Mouse (Mus musculus) frontal cortex, postnatal 36 days (tissue): ENCODE measurements around the gene Guca1a.
"Not testable (repeated sequence)": the region's sequence is repeated elsewhere in the genome, so short reads cannot be mapped to it uniquely, and the experiment has no call there.

ENCODE experiments used
- DNase-seq, 2 experiments: peaks; one replicate each; pipeline ENCODE4 v3.0.0; 2022; ENCODE audit warnings: low spot score in 2 of 2

Gene Guca1a

DNA sequence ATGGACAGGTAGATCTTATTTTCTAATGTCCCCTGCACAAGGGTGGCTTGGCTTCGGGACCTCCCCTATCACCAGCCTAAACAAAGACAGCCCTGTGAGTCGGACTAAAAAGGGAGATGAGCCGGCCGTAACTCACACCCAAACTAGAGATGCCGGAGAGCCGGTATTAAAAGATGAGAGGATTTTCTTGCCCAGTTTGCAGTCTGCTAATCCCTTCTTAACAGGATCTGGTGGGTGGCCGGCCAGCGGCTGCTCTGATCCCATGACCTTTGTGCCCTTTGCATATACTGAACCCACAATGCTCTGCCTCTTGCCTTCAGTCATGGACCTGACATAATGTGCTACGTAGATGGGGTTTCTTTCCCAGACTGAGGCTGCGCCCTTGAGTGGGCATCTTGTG is at the start of gene Guca1a:
Guca1a (minus strand) TSS at position 134 of the 400 bp plus-strand sequence.
- no peak for DNase-seq

DNA sequence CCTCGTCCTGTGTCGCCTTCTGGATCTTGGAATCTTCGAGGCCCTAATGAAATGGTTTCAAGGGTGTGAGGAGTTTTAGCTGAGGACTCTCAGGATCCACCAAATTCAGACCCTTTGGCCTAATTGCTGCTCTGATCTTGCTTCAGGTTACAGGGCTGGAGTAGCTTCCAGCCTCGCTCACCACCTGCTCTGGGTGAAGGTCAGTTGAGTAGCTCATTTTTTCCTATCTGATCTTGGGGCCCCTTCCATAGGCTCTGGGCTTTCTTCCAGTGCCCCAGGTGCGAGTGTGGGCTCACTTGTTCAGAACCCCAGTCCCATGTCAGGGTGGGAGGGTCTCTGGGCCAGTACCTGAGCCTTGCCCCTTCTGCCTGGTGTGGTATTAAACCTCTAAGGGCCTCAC is 49.0 kb upstream of the Guca1a start:
- DNase-seq: no peak

DNA sequence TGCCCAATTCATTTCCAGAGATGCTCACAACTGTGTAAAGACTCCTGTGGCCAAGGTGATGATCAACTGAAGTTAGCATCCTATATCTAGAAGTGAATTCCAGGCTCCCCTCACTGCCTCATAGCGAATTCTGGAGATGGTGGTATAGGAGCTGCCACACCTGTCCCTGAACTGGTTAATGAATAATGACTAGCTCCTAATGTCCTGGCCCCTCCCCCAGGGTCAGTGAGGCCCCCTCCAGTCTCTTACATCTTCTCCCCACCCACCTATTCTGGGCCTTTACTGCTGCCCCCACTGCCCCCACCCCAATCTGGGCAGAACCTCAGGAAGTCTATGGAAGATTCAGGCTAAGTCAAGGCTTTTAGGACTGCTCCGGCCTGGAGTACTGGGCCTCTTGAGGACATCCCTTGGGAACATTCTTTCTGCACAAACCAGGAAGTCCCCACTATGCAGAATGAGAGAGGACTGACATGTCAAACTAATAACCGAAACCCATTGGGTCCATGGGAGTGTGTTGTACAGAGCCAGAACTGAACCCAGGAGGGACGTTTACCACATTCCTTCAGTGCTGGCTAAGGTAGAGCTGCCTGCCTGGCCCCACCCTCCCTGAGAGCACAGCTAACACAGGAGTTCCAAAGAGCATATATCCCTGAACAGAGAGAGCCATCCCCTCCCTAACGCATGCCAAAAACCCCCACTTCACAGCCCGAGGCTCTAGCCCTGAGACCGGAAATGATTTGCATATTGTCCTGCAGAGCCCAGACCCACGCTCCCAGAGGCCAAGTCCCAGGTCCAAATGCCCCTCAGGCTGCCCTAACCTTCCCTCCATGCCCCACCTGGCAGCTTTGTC is 48.4 kb upstream of the Guca1a start:
- DNase-seq: no peak

DNA sequence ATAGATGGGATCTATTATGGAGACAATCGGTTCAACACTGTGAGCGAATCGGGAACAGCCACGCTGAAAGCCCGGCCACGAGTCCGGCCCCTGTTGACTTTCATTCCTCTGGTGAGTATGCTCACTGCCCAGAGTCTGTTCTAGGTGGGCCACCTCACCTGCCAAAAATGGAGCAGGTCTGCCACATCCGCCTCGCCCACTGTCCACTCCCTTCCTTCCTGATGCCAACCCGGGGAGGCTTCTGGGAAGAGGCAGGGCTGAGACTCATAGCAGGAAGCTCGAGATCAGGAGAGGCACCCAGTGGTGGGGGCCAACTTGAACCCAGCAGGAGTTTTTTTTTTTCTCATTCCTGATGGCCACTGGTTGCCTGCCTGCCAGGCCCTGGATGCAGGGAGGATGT is 46.2 kb upstream of the Guca1a start:
- no peak for DNase-seq

DNA sequence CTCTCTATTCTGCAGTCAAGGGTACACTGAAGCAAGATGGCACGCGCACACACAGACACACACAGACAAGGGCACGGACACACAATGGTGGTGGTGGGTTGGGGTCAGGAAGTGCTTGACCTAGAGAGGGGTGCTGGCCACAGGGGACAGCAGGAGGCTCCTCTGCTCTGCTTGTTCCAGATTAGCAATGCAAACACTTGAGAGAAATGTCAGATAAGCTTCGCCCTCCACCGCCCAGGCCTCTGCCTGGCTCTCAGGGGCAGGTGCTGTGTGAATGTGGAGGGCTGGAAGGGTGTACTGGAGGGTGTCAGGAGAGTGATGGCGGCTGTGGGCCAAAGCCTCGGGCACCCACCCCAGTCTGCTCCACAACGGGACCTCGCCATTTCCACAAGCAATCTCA is 45.6 kb upstream of the Guca1a start:
- DNase-seq: no peak

DNA sequence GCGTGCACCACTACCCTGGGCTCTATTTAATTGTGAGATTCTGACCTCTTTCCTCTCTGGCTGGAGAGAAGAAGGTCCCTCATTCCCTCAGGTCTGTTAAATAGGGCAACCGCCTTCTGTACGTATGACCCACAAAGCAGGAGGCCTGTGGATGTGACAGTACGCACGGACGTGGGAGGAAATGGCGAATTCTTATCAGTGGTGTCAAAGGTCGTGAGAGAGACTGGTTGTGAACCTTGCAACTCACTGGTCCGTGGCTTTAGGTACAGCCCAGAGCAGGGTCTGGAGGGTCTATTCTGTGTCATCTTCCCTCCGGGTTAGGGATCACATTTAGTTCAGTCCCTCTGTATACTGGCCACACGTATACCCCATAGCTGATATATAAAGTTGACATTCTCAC is 45.1 kb upstream of the Guca1a start:
- no peak for DNase-seq

DNA sequence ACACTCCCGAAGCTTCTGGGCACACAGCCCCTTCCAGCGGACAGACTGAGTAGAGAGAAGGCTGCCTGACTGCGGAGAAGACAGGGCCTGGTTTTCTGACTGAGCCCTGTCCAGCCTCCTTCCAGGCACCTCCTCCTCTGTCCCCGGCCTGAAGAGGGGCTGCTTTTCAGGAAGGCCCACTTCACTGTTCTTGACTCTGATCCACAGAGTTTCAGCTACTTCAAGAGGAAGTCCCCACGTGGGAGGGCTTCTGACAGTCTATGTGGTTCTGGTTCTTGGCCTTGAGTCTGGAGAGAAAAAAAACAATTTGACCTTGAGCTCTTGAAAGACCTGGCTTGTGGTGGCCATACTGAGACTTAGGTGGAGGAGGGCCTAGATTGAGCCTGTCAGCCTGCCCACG is 43.7 kb upstream of the Guca1a start:
- no peak for DNase-seq

DNA sequence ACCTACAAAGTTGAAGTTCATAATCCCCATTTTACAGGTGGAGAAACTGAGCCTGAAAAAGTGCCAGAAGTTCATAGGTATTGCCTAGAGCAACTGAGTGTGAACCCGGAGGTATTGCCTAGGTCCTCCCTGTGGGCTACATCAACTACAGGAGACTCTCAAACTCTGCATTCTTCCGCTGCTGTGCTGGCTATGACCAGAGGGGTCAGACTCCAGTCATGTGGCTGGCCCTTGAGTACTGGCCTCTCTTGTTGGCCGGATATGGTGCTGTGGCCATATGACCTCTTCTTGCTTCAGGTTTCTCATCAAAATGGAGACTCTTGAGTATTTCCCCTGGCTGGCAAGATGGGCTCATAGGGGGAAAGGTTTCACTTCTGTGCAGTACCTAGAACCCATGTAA is 41.9 kb upstream of the Guca1a start:
- DNase-seq: no peak

DNA sequence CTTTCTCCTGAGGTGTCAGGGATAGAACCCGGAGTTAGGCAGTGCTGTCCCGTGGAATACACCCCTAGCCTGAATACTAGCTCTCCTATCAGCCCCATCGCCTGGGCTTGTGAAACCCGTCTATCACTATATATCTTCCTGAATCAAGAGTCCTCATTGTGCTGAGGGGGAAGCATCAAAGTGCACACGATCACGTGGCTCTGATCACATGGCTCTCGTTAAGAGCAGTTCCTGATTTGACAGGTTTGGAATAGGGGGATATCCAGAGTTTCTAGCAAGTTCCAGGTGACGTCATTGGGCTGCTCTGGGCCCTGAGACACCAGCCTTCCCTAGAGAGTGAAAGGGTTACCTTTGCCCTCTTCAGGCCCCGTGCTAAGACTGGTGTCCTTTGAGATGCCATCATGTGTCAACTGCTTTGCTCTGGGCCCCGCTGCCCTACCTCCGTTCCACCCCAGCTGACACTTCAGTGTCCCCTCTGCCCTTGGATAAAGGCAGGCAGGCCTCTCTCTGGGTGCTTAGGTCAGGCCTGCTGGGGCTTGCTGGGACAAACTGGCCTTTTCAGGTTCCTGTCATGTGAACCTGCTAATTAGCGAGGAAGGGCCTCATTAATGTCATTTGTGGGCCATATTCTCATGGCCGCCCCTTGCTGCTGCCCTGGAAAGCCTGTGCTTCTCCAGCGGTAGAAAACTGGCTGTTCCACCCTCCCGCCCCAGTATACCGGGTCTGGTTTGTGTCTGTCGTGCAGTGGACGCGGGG is 41.1 kb upstream of the Guca1a start:
- DNase-seq: no peak

DNA sequence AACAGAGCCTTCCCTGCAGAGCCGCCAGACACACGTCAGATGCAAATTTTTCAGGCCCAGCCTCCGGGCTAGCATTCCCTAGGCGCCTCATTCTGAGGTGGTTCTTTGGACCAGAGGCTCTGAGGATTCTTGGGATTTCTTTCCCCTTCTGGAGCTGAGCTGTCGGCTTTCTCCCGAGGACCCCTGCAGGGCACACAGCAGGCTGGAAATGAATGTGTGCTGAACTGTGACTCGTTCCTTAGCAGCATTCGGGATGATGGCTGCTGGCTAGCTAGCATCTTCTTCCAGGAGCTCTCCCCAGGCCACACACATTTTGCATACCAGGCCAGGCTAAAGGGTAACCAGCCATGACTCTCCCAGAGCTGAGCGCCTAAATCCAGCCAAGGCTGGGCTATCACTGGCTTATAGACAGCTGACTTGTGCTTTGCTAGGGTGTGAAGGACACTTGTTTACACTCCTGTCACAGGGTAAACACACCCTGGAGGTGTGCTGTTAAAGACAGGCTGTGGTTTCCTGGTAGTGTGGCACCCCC is 40.0 kb upstream of the Guca1a start:
- DNase-seq: no peak

DNA sequence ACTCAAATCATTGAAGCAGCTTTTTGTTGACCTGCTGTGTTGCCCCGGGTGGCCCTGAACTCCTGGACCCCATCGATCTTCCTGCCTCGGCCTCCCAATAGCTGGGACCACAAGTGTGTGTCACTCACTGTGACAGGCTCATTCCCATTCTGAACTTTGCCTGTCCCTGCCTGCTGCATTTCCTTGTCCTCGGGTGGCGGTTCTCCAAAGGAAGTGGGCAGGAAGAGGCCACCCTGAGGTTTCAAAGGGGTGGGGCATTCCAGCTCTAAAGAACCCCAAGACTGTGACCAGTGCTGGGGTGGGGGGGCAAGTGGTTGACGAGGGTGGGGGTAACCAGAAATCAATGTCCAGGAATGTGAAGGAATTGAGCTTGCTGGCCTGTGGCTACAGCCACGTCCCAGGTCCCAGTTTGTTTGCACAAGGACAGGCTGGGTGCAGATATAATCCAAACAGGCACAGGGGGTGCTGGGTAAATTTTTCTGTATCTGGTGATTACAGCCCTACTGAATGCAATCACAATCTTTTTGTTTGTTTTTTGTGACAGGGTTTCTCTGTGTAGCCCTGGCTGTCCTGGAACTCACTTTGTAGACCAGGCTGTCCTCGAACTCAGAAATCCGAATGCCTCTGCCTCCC is 39.1 kb upstream of the Guca1a start:
- DNase-seq: no peak

DNA sequence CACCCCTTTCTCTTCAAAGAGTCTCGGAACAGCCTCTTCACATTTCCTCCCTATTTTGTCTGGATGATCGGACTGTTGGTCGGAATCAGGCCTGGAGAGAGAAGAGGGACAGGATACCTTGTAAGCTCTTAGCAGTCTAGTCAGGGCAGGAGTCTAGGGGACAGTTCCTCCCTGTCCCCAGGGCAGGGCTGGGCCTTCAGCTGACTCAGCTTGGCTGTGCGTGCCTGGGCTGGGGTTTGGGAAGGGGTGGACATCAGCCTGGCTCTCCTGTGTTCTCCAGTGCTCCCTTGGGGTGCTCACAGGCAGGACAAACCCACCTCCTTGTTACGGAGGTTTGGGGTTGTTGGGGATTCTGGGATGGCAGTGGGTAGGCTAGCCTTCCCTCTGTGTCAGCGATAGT is 38.2 kb upstream of the Guca1a start:
- DNase-seq: no peak

DNA sequence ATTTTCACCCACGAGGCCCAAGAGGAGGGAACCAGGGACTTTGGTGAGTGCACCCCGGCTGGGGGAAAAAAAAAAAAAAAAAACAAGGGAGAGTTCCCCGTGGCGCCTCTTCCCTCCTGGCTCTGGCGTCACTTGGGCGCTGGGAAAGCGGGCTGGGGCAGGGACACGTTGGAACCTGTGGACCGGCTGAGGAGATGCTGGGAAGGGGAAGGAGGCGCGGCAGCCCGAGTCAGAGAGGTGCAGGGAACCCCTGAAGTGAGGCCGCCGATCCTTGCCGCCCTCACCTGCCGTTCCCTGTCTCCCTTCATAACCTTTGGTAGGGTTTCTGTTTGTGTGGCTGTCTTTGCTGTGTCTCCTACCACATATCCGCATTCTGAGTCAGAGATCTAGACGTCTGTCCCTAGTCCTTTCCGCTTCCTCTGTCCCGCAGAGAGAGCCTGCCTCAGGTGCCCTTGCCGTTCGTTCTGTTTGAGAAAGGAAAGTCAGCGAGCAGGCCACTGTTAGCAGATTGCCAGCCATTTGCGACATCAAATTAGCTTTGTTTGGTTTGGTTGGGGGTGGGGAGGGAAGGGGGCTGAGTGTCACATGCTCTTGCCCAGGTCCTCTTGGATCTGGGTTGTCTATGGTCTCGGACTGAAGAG is 36.6 kb upstream of the Guca1a start, which contains the start of gene 1700001C19Rik:
1700001C19Rik (minus strand) TSS at position 470 of the 641 bp plus-strand sequence.
- no peak for DNase-seq

DNA sequence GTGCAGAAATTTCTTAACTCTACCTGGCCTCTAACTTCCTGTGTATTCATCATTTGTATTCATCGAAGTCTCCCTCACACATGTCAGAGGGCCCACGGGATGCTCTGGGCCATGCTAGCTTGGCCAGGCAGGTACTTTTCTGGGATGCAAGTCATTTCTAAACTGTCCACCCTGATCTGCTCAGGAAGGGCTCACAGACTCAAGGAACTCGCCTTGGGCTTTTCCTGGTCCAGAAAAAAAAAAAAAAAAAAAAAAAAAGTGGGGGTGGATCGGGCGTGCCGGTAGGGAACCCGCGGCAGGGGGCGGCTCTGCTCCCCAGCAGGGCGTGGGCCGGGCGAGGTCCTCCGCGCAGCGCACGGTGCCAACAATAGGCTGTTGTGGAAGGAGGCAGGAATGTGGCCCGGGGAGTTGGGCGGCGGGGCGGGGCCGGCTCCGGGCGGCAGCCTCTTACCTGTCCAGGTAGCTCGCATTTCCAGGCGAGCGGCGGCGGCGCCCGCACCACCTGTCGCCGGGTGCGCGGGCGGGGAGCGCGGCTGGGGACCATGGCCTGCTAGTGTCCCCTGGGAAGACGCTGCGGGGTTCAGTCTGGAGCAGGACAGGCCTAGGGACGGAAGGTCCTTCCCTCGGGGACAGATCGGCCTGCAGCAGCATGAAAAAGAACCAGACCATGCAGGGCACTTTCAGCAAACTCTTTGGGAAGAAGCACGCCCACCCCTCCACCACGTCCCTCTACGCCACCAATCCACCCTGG is 35.9 kb upstream of the Guca1a start, which contains the start of gene AI661453:
AI661453 (plus strand) TSS at position 460 of the 751 bp plus-strand sequence.
- no peak for DNase-seq

DNA sequence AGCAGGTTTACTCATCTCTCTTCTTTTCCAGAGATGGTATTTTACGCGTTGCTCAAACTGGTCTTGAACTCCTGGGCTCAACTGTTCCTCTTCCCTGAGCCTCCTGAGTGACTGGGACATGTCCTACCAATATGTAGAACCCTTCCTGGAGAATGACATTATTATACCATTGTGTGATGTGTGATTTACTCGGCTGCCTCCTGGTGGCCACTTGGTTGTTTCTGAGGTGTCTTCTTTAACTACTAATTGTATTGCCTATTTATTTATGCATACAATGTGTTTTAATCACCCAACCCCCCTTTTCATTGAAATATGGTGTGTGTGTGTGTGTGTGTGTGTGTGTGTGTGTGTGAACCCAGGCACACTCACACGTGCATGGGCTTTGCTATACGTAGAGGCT is 30.4 kb upstream of the Guca1a start:
- DNase-seq: no peak

DNA sequence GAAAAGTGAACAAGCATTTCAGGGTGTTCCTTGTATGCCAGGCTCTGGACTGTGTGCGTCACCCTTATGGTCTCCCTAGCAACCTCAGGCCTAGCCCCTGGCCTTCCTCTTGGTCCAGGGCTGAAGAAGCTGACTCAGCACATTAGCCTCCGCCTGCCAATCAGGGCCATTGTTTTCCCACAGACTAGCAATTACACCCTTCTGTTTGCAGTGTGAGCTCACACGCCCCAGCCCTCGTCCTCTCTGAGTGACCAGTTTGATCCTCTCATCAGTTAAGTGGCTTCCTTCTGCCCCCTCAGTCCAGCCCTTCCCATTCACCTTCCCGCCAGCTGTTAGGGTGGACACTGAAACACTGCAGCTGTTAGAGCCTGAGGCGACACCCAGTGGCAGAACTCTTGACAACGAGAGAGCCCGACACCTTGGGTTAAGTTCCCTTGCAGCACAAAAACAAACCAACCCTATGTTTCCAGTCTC is 28.5 kb upstream of the Guca1a start:
- DNase-seq: no peak

DNA sequence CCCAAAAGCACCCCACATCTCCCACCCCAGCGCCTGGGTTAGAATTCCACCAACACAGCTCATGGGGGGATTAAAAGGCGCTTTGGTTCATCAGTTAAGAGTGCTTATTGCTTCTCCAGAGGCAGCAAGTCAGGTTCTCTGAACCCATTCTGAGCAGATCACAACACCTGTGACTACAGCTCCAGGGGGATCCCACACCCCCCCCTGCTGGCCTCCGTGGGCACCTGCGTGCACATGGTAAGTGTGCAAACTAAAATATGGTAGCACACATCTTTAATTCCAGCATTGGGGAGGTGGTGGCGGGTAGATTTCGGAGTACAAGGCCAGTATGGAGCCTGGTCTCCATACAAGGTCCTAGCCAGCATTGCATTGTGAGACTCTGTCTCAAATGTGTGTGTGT is 26.9 kb upstream of the Guca1a start:
- no peak for DNase-seq

DNA sequence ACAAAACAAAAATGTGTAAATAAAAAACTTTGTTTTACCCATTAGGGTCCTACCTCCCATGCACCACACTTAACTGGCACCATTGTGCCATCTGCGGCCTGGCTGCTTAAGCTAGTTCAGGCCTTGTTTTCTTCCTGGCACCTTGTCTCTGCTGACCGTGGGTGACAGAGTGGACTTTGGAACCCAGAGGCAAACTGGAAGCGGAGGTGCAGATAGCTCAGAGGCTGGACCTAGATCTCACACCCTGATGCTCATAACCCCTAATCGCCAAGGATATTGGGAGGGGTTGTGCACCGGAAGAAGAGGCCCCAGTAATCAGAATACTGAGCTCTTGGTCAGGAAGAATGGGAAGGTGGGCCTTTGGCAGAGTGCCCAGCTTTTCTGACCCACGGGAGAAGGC is 23.8 kb upstream of the Guca1a start:
- no peak for DNase-seq

DNA sequence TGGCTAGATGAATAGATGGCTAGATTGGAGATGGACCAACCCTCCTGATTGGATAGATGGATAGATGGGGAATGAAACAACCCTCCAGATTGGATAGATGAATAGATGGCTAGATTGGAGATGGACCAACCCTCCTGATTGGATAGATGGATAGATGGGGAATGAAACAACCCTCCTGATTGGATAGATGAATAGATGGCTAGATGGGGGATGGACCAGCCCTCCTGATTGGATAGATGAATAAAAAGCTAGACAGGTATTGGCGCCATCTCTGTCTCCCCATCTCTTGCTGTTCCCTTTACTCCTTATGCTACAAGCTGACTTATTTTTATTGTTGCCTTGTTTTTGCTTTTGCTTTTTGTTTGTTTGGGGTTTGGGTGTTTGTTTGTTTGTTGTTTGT is 22.2 kb upstream of the Guca1a start:
- DNase-seq: not testable (repeated sequence)

DNA sequence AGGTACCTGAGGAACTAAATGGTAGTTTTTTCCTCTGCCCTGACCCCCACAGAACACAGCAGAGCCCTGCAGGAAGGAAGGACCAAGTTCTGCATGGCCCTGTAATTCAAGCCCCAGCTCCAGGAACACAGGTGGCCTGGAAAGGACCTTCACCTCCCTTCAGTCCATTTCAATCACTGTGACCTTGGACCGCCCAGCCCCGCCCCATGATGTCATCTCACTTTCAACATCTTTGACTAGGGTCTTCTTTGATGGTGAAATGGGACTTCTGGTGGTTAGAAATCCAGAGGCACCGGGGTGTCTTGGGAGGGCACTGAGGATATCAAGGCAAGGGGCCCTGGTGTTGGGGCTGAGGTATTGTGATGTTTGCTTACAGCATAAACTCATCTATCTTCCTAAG is 21.2 kb upstream of the Guca1a start:
- DNase-seq: no peak

DNA sequence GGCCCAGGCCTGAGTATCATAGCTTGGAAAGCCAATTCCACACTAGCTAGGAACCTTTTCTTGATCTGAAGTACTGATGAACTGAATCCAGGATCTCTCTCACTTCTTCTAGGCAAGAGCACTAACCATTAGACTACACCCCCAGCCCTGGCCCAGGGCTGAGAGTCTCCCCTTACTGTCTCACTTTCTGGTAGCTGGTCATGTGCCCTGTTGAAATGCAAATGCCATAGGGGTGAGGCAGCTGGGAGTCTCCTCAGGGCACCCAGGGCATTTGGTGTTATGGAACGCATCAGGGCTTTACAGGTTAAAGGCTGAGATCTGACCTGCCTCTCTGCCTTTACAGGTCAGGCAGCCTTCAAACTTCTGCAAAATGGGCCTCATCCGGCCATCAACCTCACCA is 19.8 kb upstream of the Guca1a start:
- no peak for DNase-seq
